In genomic region chr12:25702176-25703022, GRCm38 (mm10) we compare ENCODE assay signal across 9 mouse cellular contexts.
DNase-seq lines count a peak whose midpoint lies in the region; ATAC-seq and TF ChIP-seq lines count a peak whose summit lies in the region.
"Had no signal": no experiment of that assay in that cellular context is flagged by ENCODE, and none has a peak within 500 bp of the region (broad histone marks: within the 10 kb centered on the region; RNA-seq: fewer than 3 reads in every experiment).

No protein-coding gene starts in this region.

- peaks cover 8% of the 10 kb centered on the region for H3K4me1 ChIP-seq in heart, embryonic 15.5 days (replicated peaks)
- H3K4me1 ChIP-seq in embryonic facial prominence, embryonic 14.5 days (ENCODE audit: control insufficient read depth, insufficient read depth, low read length), result peaks cover 2% of the 10 kb centered on the region; the same call in 1 of the 2 replicates
- no peaks in the 10 kb centered on the region for H3K4me1 ChIP-seq in intestine, postnatal 0 days (replicated peaks; ENCODE audit: control insufficient read depth, insufficient read depth, low read length)
- no peaks in the 10 kb centered on the region for H3K4me1 ChIP-seq in stomach, embryonic 14.5 days (ENCODE audit: control insufficient read depth, insufficient read depth, low read length)

- no peaks in the 10 kb centered on the region for H3K27me3 ChIP-seq in heart, embryonic 15.5 days
- no peaks in the 10 kb centered on the region for H3K27me3 ChIP-seq in embryonic facial prominence, embryonic 14.5 days (replicated peaks; ENCODE audit: control insufficient read depth, insufficient read depth, low read length)
- no peaks in the 10 kb centered on the region for H3K27me3 ChIP-seq in intestine, postnatal 0 days (replicated peaks; ENCODE audit: control insufficient read depth, insufficient read depth, low read length)
- H3K27me3 ChIP-seq in stomach, embryonic 14.5 days (ENCODE audit: control insufficient read depth, insufficient read depth, low read length), result no peaks in the 10 kb centered on the region

- H3K4me2 ChIP-seq in heart, embryonic 15.5 days, result peak overlapping the region; percentile 59
- H3K4me2 ChIP-seq in embryonic facial prominence, embryonic 14.5 days (ENCODE audit: low read depth, low read length), result peak overlapping the region; percentile 48
- peak overlapping the region; percentile 37 for H3K4me2 ChIP-seq in intestine, postnatal 0 days (replicated peaks; ENCODE audit: low read depth)
- peak overlapping the region; percentile 29 for H3K4me2 ChIP-seq in stomach, embryonic 14.5 days (replicated peaks; ENCODE audit: low read depth, low read length)

- no peaks in the 10 kb centered on the region for H3K36me3 ChIP-seq in heart, embryonic 15.5 days
- no peaks in the 10 kb centered on the region for H3K36me3 ChIP-seq in embryonic facial prominence, embryonic 14.5 days (ENCODE audit: control insufficient read depth, insufficient read depth, low read length)
- no peaks in the 10 kb centered on the region for H3K36me3 ChIP-seq in intestine, postnatal 0 days (ENCODE audit: control insufficient read depth, insufficient read depth)
- no peaks in the 10 kb centered on the region for H3K36me3 ChIP-seq in stomach, embryonic 14.5 days (ENCODE audit: control insufficient read depth, insufficient read depth, low read length)
- H3K36me3 ChIP-seq: G1E had no signal

- no peaks in the 10 kb centered on the region for H3K9me3 ChIP-seq in heart, embryonic 15.5 days (replicated peaks)
- H3K9me3 ChIP-seq in embryonic facial prominence, embryonic 14.5 days (ENCODE audit: control insufficient read depth, low read length), result no peaks in the 10 kb centered on the region
- no peaks in the 10 kb centered on the region for H3K9me3 ChIP-seq in intestine, postnatal 0 days (ENCODE audit: control insufficient read depth)
- H3K9me3 ChIP-seq in stomach, embryonic 14.5 days (ENCODE audit: control insufficient read depth, low read depth, low read length), result no peaks in the 10 kb centered on the region

- WGBS in heart, embryonic 15.5 days, result 21% methylated on average over 21 of the region's 21 CpGs
- 15% methylated on average over 21 of the region's 21 CpGs for WGBS in embryonic facial prominence, embryonic 14.5 days
- 21% methylated on average over 21 of the region's 21 CpGs for WGBS in intestine, postnatal 0 days
- 20% methylated on average over 21 of the region's 21 CpGs for WGBS in stomach, embryonic 14.5 days

- H3K27ac ChIP-seq in heart, embryonic 15.5 days, result no peak overlapping the region
- no peak overlapping the region for H3K27ac ChIP-seq in embryonic facial prominence, embryonic 14.5 days (replicated peaks; ENCODE audit: low read depth, low read length)
- no peak overlapping the region for H3K27ac ChIP-seq in intestine, postnatal 0 days (ENCODE audit: low read depth, low read length)
- no peak overlapping the region for H3K27ac ChIP-seq in stomach, embryonic 14.5 days (ENCODE audit: low read length)

- TF ChIP-seq CTCF in intestine, postnatal 0 days (IDR thresholded peaks at IDR 0.05; ENCODE audit: low read depth), result no peak

- H3K4me3 ChIP-seq in heart, embryonic 15.5 days, result peak overlapping the region; percentile 28
- H3K4me3 ChIP-seq in embryonic facial prominence, embryonic 14.5 days (ENCODE audit: low read depth, low read length), result peak overlapping the region; percentile 20
- H3K4me3 ChIP-seq in intestine, postnatal 0 days (ENCODE audit: low read depth, low read length), result no peak overlapping the region
- H3K4me3 ChIP-seq in stomach, embryonic 14.5 days (ENCODE audit: low read depth, low read length), result no peak overlapping the region

- no peak overlapping the region for H3K9ac ChIP-seq in heart, embryonic 15.5 days
- H3K9ac ChIP-seq in embryonic facial prominence, embryonic 14.5 days (ENCODE audit: low read depth, low read length), result peak overlapping the region; percentile 28; the same call in 1 of the 2 replicates
- no peak overlapping the region for H3K9ac ChIP-seq in intestine, postnatal 0 days (ENCODE audit: low read depth, low read length)
- H3K9ac ChIP-seq in stomach, embryonic 14.5 days (replicated peaks; ENCODE audit: low read depth, low read length), result no peak overlapping the region

- ATAC-seq in heart, embryonic 15.5 days (replicated peaks; ENCODE audit: insufficient number of reproducible peaks, insufficient read depth, low FRiP score, low read depth), result no peak
- ATAC-seq in embryonic facial prominence, embryonic 14.5 days (ENCODE audit: low read depth), result peak; percentile 67; the same call in 1 of the 2 replicates
- no peak for ATAC-seq in intestine, postnatal 0 days
- no peak for ATAC-seq in stomach, embryonic 14.5 days (ENCODE audit: insufficient number of reproducible peaks, insufficient read depth, low FRiP score, low read depth)

- no peak for DNase-seq in heart, postnatal 4 days
- peak; percentile 16 for DNase-seq in embryonic facial prominence, embryonic 14.5 days (ENCODE audit: low spot score)
- DNase-seq in layer of hippocampus, adult 11-12 months (ENCODE audit: low spot score), result no peak
- no peak for DNase-seq in right cerebral cortex, adult 18-20 months
- no peak for DNase-seq in spleen, adult 18-20 months

Comparison
In these comparisons a context has a peak if more than half of its experiments do, and no peak if none do; other contexts are left out.
1. H3K4me3 ChIP-seq: peak in heart, embryonic 15.5 days (single experiment) and embryonic facial prominence, embryonic 14.5 days (single experiment); none in intestine, postnatal 0 days (single experiment) and stomach, embryonic 14.5 days (single experiment).
2. Peak in every context shown above with its lines, with median percentiles within 50 percentile points of each other: H3K4me2 ChIP-seq.